Mouse (Mus musculus) cerebellum, postnatal 10 days (tissue): ENCODE data around the gene Nr2f2.
A peak's percentile ranks its signal among the peaks of the same experiment; 100 is the strongest.

Experiments used
- DNase-seq, 2 experiments: peaks; one replicate each; pipeline ENCODE4 v3.0.0; 2021; ENCODE audit warnings: mixed read lengths in 2 of 2

Nr2f2 gene

DNA sequence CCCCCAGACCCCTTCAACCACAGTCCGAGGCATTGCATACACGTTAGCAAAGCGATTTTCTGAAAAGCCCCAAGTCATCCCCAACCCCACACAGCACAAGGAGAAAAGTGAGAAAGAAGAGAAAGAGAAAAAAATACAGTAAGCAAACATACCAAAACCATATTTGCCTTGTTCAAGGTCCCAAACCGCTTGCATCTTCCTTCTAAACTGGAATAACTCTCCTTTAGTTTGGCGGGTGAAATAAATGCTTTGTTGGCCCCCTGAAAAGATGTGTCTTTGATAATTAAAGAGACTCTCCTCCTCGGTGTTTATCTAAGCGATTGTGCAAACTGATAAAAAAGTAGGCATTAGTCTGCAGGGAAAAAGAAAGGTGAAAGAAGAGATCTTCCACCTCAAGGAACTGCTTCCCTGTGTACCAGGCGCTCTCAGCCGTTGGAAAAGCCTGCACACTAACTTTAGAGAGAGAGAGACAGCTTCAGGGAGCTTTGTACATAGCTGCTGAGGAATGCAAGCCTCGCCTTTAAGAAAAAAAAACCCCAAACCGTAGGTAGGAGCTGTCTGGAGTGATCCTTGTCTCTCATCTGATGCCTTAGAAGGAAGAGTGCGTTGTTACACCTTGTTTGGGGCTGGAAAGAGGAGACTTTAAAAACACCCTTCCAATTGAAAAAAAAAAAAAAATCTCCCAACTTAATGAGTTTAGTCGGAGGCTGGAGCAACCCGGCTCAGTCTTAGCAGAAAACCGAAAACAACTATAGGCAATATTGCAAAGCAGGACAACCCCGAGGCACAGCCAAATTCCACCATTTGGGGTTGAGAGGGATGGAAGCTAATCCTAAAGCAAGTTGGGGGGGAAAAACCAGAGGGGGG, at the start of gene Nr2f2:
TSS of gene Nr2f2 (minus strand) at position 795 of the 867 bp plus-strand sequence.
- peak in 1 of 2 experiments; percentile 12 for DNase-seq

DNA sequence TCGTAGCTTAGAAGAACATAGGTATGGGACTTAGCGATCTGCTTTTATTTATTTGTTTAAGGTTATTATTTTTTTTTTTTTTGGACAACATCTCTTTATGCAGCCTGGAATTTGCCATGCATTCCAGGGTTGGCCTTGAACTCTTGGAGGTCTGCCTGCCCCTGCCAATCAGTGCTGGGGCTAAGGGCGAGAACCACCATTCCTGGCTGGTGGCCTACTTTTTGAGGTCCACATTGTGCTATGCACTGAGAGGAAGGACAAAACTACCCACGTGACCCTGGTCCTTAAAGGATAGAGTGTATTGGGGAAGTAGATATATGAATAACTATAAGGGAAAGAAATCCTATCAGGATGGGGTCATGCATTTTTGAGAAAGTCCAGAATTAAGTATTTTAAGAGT, 47.9 kb upstream of the Nr2f2 start:
- no peak for DNase-seq

DNA sequence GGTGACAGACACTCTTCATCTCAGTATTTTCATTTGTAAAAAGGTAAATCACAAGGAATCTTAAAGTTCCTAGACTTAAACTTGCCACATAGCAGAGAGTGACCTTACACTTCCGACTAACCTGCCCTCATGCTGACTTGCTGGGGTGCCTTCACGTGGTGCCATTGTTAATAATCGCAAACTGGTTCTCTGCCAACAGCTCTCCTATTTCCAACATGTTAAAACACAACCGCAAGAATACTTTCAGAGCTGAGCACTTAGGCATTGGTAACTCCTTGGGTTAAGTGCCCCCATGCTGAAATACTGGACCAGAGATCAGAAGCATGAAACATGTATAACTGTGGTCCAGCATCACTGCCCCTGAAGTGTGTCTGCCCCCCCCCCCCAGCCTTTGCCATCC, 47.1 kb upstream of the Nr2f2 start:
- DNase-seq: no peak

GRCm38 (mm10) chr7:70412900-70413299, 46.4 kb upstream of the Nr2f2 start:
- no peak for DNase-seq

DNA sequence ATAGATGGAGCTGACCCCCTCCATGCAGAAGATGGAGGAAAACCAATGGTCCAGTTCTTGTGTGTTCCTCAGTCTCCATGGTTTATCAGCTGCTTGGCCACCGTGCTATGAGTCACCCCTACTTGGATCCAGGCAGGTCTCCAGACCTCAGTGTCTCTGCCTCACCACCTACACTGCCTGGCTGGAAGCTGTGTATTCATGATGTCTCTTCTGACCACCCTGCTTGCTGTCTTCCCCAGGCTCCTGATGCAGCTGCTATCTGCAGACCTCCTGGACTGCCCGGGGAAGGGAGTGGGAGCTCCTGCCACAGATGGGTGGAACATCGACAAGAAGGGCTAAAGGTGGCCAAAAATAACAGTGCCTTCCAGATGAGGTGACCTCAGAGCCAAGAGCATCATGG, 43.8 kb upstream of the Nr2f2 start:
- no peak for DNase-seq

GRCm38 (mm10) chr7:70409890-70410289, 43.4 kb upstream of the Nr2f2 start:
- no peak for DNase-seq

GRCm38 (mm10) chr7:70408814-70409213, 42.3 kb upstream of the Nr2f2 start:
- DNase-seq: no peak

DNA sequence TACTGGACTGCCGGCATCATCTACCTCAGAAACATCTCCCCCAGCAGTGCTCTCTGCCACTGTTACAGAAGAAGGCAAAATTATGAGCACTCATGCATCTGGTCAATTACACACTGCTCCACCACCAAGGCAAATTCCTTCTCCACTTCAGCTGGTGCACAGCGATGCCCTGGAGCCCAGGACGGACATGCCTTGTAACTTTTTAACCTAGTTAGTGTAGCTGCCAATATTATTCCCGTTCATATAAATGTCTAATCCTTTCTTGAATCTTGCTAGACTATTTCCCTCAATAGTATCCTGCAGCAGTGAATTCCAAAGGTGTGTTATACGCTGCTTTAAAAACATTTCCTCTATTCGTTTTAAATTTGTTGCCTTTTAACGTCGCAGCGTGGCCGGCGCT, 40.6 kb upstream of the Nr2f2 start:
- no peak for DNase-seq

DNA sequence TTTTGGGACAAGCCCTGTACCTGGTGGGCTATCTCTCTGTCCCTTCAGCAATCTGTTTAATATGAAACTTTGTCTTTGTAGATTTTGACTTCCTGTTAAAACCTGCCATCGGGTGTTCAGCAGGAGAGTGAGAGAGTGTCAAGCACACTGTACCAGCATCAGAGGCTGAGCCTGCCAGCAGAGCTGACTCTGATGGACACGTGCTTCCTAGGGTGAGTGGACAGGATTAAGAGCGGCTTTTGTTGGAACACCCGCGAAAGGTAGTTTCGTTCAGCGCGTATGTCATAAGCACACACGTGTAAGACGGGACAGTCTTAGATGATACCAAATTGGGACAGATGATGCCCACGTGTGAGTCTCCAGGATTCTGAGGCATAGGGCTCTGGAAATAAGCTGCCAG, 40.0 kb upstream of the Nr2f2 start:
- DNase-seq: no peak

DNA sequence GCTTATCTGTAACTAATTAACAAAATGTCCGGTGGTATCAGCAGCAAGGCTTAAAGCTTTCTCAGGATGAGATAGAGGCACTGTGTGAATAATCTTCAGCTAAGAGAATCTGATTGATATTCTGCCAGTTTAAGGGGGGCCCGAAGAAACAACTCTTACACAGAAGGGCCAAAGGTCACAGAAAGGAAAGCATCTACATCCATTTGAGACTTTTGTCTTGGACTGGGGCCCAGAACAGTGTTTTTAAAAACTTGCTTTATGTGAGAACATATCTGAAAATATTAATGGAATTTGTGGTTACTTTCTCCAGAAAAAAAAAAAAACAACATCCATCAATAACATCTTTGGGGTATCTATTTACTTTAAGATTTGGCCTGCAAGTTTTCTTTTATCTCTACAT, 38.9 kb upstream of the Nr2f2 start:
- no peak for DNase-seq

DNA sequence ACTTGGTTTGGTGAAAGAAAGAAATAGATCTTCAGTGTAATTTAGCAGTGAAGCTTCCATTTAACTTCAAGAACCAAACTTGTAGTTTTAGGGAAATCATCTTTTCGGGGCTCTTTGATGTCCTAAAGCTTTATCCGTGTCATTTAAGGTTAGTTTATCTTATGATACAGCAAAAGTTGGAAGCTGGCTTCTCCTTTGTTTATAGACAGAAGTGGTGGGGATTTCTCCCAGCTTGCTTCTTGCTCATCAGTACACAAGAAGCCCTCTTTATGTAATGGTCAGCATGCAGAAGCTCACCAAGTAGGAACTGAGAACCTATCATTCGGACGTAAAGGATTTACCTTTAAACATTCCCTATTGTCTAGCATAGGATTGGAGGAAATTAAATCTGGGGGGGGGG, 16.3 kb upstream of the Nr2f2 start:
- no peak for DNase-seq

- DNase-seq: no peak
Measured at GRCm38 (mm10) chr7:70381409-70382244, 15.1 kb upstream of the Nr2f2 start.

- DNase-seq: no peak
Measured at GRCm38 (mm10) chr7:70380943-70381342, 14.4 kb upstream of the Nr2f2 start.

DNA sequence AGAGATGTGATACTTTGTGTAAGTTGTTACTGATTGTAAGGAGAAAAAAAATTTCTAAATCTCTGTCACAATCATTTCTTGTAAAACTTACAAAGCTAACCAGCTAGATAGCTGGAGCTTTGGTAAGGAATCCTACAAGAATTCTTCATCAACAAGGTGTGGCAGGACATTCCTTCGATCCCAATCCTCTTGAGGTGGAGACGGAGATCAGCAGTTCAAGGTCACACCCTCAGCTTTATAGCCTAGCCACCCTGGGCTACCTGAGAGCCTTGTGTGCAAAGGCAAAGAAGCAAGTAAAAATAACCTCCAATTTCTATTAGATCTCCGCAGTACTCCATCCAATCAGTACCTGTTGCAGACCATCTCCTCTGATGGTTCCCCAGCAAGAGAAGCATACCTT, 13.7 kb upstream of the Nr2f2 start:
- DNase-seq: no peak

- DNase-seq: peak in 1 of 2 experiments; percentile 24
Measured at GRCm38 (mm10) chr7:70370552-70371262, 4.2 kb upstream of the Nr2f2 start.

GRCm38 (mm10) chr7:70369731-70370551, 3.4 kb upstream of the Nr2f2 start:
- DNase-seq: peak; percentile 40 to 52

- peak; percentile 18 to 21 for DNase-seq
Measured at GRCm38 (mm10) chr7:70369061-70369730, 2.7 kb upstream of the Nr2f2 start.

DNA sequence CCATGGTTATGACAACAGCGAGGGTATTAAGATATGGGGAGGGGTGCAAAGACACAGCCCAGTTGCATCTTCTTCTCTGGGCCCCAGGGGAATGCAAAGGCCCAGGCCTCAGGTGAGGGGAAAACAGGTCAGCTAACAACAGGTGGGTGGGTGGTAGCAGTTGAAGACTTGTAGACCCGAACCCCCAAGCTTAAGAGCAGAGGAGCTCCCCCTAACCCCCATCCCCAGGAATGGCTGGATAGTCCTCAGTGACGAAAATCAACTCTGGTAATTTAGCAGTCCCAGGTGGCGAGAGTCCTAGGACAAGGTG, 2.2 kb upstream of the Nr2f2 start:
- DNase-seq: no peak

- DNase-seq: peak in 1 of 2 experiments; percentile 5
Measured at GRCm38 (mm10) chr7:70368268-70368655, 1.7 kb upstream of the Nr2f2 start.

DNA sequence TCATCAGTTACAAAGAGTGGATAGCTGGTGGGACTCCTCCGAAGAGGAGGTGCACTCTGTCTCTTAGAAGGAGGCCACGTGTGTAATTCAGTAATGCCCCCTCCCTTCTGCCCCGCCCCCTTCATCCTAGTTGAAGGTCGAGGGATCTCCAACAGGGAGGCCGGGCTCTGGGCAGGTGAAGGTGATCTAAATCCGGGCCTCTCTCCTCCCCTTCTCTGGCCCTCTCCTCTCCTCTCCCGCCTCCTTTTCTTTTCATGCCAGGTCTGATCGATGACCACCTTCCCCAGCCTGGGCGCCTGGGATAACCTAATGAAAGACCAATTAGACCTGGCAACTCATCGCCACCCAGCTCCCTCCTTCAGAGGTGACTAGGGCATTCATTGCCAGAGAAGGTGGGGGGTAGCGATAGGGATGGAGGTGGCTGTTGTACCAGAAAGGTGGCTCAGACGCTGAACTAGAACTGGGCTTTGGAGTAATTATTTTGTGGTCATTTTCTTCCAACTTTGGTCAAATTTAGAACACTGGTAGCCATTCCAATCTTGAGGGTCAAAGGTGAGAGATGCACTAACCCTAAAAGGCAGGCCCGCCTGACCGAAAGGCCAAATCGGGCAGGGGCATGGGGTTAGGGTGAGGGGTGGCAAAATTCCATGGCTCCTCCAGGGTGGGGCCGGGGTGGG, 1.2 kb upstream of the Nr2f2 start:
- DNase-seq: peak in 1 of 2 experiments; percentile 13

DNA sequence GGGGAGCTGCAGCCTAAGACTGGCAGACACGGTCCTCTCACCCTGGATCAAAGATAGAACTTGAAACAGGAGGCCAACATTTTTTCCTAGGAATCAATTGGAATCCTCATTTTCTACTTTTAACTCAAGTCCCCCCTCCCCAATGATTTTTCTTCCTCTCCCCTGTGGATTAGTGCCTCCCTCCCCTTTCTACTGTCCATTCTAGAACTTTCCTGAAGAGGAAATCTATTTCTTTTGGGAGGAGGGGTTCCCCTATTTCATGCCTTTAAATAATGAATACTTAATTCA, 217 bp upstream of the Nr2f2 start:
- DNase-seq: no peak

DNA sequence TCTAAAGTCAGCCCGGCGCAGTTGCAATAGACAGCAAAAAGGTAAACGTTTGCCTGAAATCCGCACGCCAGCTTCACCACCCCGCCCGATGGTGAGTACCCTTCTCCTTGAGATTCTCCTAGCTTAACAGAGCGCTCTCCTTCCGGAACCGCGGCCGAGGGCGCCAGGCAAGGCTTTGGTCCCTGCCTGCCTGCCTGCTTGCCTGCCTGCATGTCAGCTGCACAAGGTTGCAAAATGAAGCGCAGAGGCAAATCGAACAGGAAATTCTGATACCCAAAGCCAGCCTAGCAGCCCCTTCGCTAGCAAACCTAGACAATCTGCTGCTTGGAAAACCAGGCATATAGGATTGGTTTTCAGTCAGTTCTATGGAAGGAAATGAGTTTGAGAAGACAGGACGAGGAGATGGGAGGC, 1.1 kb downstream of the Nr2f2 start:
- DNase-seq: peak; percentile 63 to 68
